Mouse (Mus musculus): ENCODE data around the gene Mknk2.

Gene Mknk2

GRCm38 (mm10) chr10:80669737-80670485 lies 8.0 kb downstream of the Mknk2 start:
- no peak for DNase-seq

- DNase-seq = no peak
These were observed 8.9 kb downstream of the Mknk2 start for GRCm38 (mm10) chr10:80669018-80669417.

GRCm38 (mm10) chr10:80668614-80669013 lies 9.3 kb downstream of the Mknk2 start:
- no peak for DNase-seq

- DNase-seq = no peak
These were observed 11.0 kb downstream of the Mknk2 start for GRCm38 (mm10) chr10:80666837-80667412.

- no peak for DNase-seq
These were observed 11.8 kb downstream of the Mknk2 start for GRCm38 (mm10) chr10:80665981-80666733.

GRCm38 (mm10) chr10:80665459-80665858 lies 12.5 kb downstream of the Mknk2 start:
- DNase-seq = no peak

GRCm38 (mm10) chr10:80665016-80665380 lies 12.9 kb downstream of the Mknk2 start:
- no peak for DNase-seq

GRCm38 (mm10) chr10:80664197-80665015 lies 13.5 kb downstream of the Mknk2 start:
- no peak for DNase-seq

GRCm38 (mm10) chr10:80663485-80664196 lies 14.3 kb downstream of the Mknk2 start:
- DNase-seq = no peak

- peak; percentile 73 for DNase-seq
These were observed 16.8 kb downstream of the Mknk2 start for GRCm38 (mm10) chr10:80661149-80661548.

- DNase-seq = peak; percentile 80
These were observed 18.7 kb downstream of the Mknk2 start for GRCm38 (mm10) chr10:80659213-80659612.

- DNase-seq = no peak
These were observed 19.1 kb downstream of the Mknk2 start for GRCm38 (mm10) chr10:80658841-80659202.

GRCm38 (mm10) chr10:80658194-80658840 lies 19.6 kb downstream of the Mknk2 start:
- no peak for DNase-seq

- no peak for DNase-seq
These were observed 20.9 kb downstream of the Mknk2 start, which contains the start of gene Btbd2 for GRCm38 (mm10) chr10:80656863-80657623. Gene Btbd2, minus strand, starts transcription at chr10:80657071.

- peak; percentile 99 for DNase-seq
These were observed 21.6 kb downstream of the Mknk2 start for GRCm38 (mm10) chr10:80656130-80656862.

- no peak for DNase-seq
These were observed 22.3 kb downstream of the Mknk2 start for GRCm38 (mm10) chr10:80655406-80656129.

GRCm38 (mm10) chr10:80654866-80655265 lies 23.0 kb downstream of the Mknk2 start:
- DNase-seq = no peak

- DNase-seq = no peak
These were observed 24.7 kb downstream of the Mknk2 start for GRCm38 (mm10) chr10:80653156-80653720.

- DNase-seq = no peak
These were observed 27.5 kb downstream of the Mknk2 start for GRCm38 (mm10) chr10:80650392-80650791.
